Mouse (Mus musculus) erythroblast, embryonic 14.5 days (primary cell): ENCODE data around the gene Nsun6. TPM values are rescaled to one million over a fixed set of nuclear protein-coding genes. Genes with fewer than 3 reads are reported as not detected.

Source experiments
- H3K27me3 ChIP-seq: 2 replicates; pipeline ENCODE4 v1.6.1; 2012; ENCODE audit warnings: inconsistent platforms; ENCODE audit not compliant: control insufficient read depth
- H3K36me3 ChIP-seq: 2 replicates; pipeline ENCODE4 v1.6.1; 2012; ENCODE audit warnings: mild to moderate bottlenecking, inconsistent platforms; ENCODE audit not compliant: control insufficient read depth
- H3K4me1 ChIP-seq: 2 replicates; pipeline ENCODE4 v1.6.1; 2012; ENCODE audit warnings: inconsistent platforms; ENCODE audit not compliant: control insufficient read depth
- H3K4me3 ChIP-seq: replicated peaks from 2 replicates; pipeline ENCODE3; 2012; ENCODE audit warnings: moderate library complexity, mild to moderate bottlenecking, inconsistent platforms
- H3K9me3 ChIP-seq: 2 replicates; pipeline ENCODE4 v1.6.1; 2012; ENCODE audit warnings: low read length, inconsistent platforms, mixed read lengths; ENCODE audit not compliant: control insufficient read depth
- GATA1 ChIP-seq: IDR thresholded peaks from 2 replicates; pipeline ENCODE4 v1.6.1; 2012; ENCODE audit warnings: low read length, inconsistent platforms, mixed read lengths
- TAL1 ChIP-seq: IDR thresholded peaks from 3 replicates; pipeline ENCODE4 v1.6.1; 2012; ENCODE audit warnings: low read length, inconsistent platforms, mixed read lengths
- polyA plus RNA-seq: library from polyadenylated mRNA; stranded (reverse); fragments of >175 nt; gene quantifications from 2 replicates; pipeline ENCODE4 v1.2.3, GENCODE M21; 2012

Nsun6 gene
- polyA plus RNA-seq, 1 experiment, result not detected

- TF ChIP-seq GATA1 (no peak), TAL1 (no peak)
These were observed 6.0 kb upstream of the Nsun6 start for GRCm38 (mm10) chr2:15060856-15061255.

GRCm38 (mm10) chr2:15058227-15058626 is 3.4 kb upstream of the Nsun6 start:
- Histone ChIP-seq H3K36me3 (no peaks in the 10 kb centered on the region), H3K4me1 (peaks cover 29% of the 10 kb centered on the region), H3K27me3 (no peaks in the 10 kb centered on the region), H3K4me3 (no peak overlapping the region), H3K9me3 (no peaks in the 10 kb centered on the region)
- TF ChIP-seq GATA1 (no peak), TAL1 (no peak)

More at GRCm38 (mm10) chr2:15060856-15061255, 6.0 kb upstream of the Nsun6 start:
- Histone ChIP-seq H3K4me1 (peaks cover 15% of the 10 kb centered on the region), H3K36me3 (no peaks in the 10 kb centered on the region; the same call in 1 of the 2 replicates), H3K9me3 (no peaks in the 10 kb centered on the region), H3K4me3 (no peak overlapping the region), H3K27me3 (no peaks in the 10 kb centered on the region)

GRCm38 (mm10) chr2:15055741-15056151 is 877 bp upstream of the Nsun6 start:
- H3K4me3 ChIP-seq, result peak overlapping the region; percentile 95
- no peaks in the 10 kb centered on the region for H3K27me3 ChIP-seq
- peaks cover 27% of the 10 kb centered on the region for H3K4me1 ChIP-seq
- TF ChIP-seq GATA1 (no peak), TAL1 (no peak)
- H3K9me3 ChIP-seq, result no peaks in the 10 kb centered on the region
- H3K36me3 ChIP-seq, result no peaks in the 10 kb centered on the region

- no peaks in the 10 kb centered on the region for H3K9me3 ChIP-seq
- TF ChIP-seq TAL1, result no peak
- no peak for TF ChIP-seq GATA1
- H3K27me3 ChIP-seq, result no peaks in the 10 kb centered on the region
- H3K4me3 ChIP-seq, result peak overlapping the region; percentile 95
- H3K4me1 ChIP-seq, result peaks cover 33% of the 10 kb centered on the region
- H3K36me3 ChIP-seq, result no peaks in the 10 kb centered on the region
These were observed 373 bp downstream of the Nsun6 start for GRCm38 (mm10) chr2:15054496-15054895.

GRCm38 (mm10) chr2:15049117-15049873 is 5.6 kb downstream of the Nsun6 start, which contains the start of gene Arl5b:
Gene Arl5b (plus strand): TSS chr2:15049395.
- TF ChIP-seq TAL1 (no peak), GATA1 (no peak)

GRCm38 (mm10) chr2:15040326-15040725 is 14.5 kb downstream of the Nsun6 start:
- TF ChIP-seq TAL1 (no peak), GATA1 (no peak)
- Histone ChIP-seq H3K4me3 (no peak overlapping the region), H3K27me3 (no peaks in the 10 kb centered on the region), H3K4me1 (no peaks in the 10 kb centered on the region; the same call in 1 of the 2 replicates), H3K9me3 (no peaks in the 10 kb centered on the region), H3K36me3 (peaks cover 15% of the 10 kb centered on the region)

More at GRCm38 (mm10) chr2:15049117-15049873, 5.6 kb downstream of the Nsun6 start, which contains the start of gene Arl5b:
- no peaks in the 10 kb centered on the region for H3K27me3 ChIP-seq
- H3K9me3 ChIP-seq, result no peaks in the 10 kb centered on the region
- peaks cover 20% of the 10 kb centered on the region for H3K4me1 ChIP-seq
- H3K36me3 ChIP-seq, result no peaks in the 10 kb centered on the region; the same call in none of the 2 replicates
- H3K4me3 ChIP-seq, result peak within 1 kb of the TSS; percentile 76

- Histone ChIP-seq H3K36me3 (peaks cover 15% of the 10 kb centered on the region), H3K4me3 (no peak overlapping the region), H3K27me3 (no peaks in the 10 kb centered on the region), H3K4me1 (no peaks in the 10 kb centered on the region; the same call in 1 of the 2 replicates), H3K9me3 (no peaks in the 10 kb centered on the region)
- TF ChIP-seq GATA1 (no peak), TAL1 (no peak)
These were observed 16.2 kb downstream of the Nsun6 start for GRCm38 (mm10) chr2:15038705-15039104.

GRCm38 (mm10) chr2:15027816-15028215 is 27.1 kb downstream of the Nsun6 start:
- peaks cover 3% of the 10 kb centered on the region; the same call in 1 of the 2 replicates for H3K36me3 ChIP-seq
- H3K9me3 ChIP-seq, result no peaks in the 10 kb centered on the region
- TF ChIP-seq GATA1, result no peak
- no peak for TF ChIP-seq TAL1
- H3K4me1 ChIP-seq, result no peaks in the 10 kb centered on the region
- no peak overlapping the region for H3K4me3 ChIP-seq
- H3K27me3 ChIP-seq, result no peaks in the 10 kb centered on the region

GRCm38 (mm10) chr2:15026817-15027216 is 28.1 kb downstream of the Nsun6 start:
- Histone ChIP-seq H3K9me3 (no peaks in the 10 kb centered on the region), H3K4me3 (no peak overlapping the region), H3K27me3 (no peaks in the 10 kb centered on the region), H3K36me3 (peaks cover 3% of the 10 kb centered on the region; the same call in 1 of the 2 replicates), H3K4me1 (no peaks in the 10 kb centered on the region)
- TF ChIP-seq TAL1 (no peak), GATA1 (no peak)
